Mouse (Mus musculus) stomach, postnatal 0 days (tissue): ENCODE results near the gene Tob2. TPM values are rescaled to one million over a fixed set of nuclear protein-coding genes. Genes with fewer than 3 reads are reported as not detected.

Source experiments
- ATAC-seq: fragments of 200-750 bp; cut with Nextera tagmentation; 2 replicates; pipeline ENCODE4 v1.8.0; 2017; ENCODE audit not compliant: low FRiP score, low TSS enrichment
- DNase-seq: peaks from one replicate; pipeline ENCODE4 v3.0.0-alpha.2; 2016; ENCODE audit warnings: low spot score
- H3K27ac ChIP-seq: fragments of 300-500 bp; sonication (generic); replicated peaks from 2 replicates; pipeline ENCODE4 v1.5.1; 2014; ENCODE audit warnings: mild to moderate bottlenecking, control low read depth
- H3K27me3 ChIP-seq: fragments of 300-500 bp; sonication (generic); 2 replicates; pipeline ENCODE4 v1.6.1; 2014; ENCODE audit warnings: low read length; ENCODE audit not compliant: control insufficient read depth, insufficient read depth
- H3K36me3 ChIP-seq: fragments of 300-500 bp; sonication (generic); 2 replicates; pipeline ENCODE4 v1.6.1; 2014; ENCODE audit warnings: low read length, mixed read lengths; ENCODE audit not compliant: control insufficient read depth, insufficient read depth
- H3K4me1 ChIP-seq: fragments of 300-500 bp; sonication (generic); replicated peaks from 2 replicates; pipeline ENCODE4 v1.6.1; 2014; ENCODE audit warnings: antibody characterized with exemption; ENCODE audit not compliant: control insufficient read depth, insufficient read depth
- H3K4me2 ChIP-seq: fragments of 300-500 bp; sonication (generic); replicated peaks from 2 replicates; pipeline ENCODE4 v1.6.1; 2014; ENCODE audit warnings: low read depth, mild to moderate bottlenecking, control low read depth, moderate library complexity
- H3K4me3 ChIP-seq: fragments of 300-500 bp; sonication (generic); 2 replicates; pipeline ENCODE4 v1.5.1; 2014; ENCODE audit warnings: low read depth, low read length, control low read depth
- H3K9ac ChIP-seq: fragments of 300-500 bp; sonication (generic); 2 replicates; pipeline ENCODE4 v1.6.1; 2014; ENCODE audit warnings: mild to moderate bottlenecking, low read length, control low read depth, mixed read lengths
- H3K9me3 ChIP-seq: fragments of 300-500 bp; sonication (generic); 2 replicates; pipeline ENCODE4 v1.6.1; 2016; ENCODE audit warnings: low read length; ENCODE audit not compliant: control insufficient read depth
- CTCF ChIP-seq: IDR thresholded peaks from 2 replicates; pipeline ENCODE4 v1.5.1; 2016; ENCODE audit warnings: antibody characterized with exemption, low read depth, mild to moderate bottlenecking, moderate library complexity
- EP300 ChIP-seq: optimal IDR thresholded peaks from 2 replicates; pipeline ENCODE3; 2016; ENCODE audit warnings: antibody characterized with exemption
- WGBS: fragments of 180-500 bp; shearing (Covaris S2); extraction: QIAGEN DNeasy Blood & Tissue Kit; methylation state at CpG from one replicate; pipeline ENCODE4 v1.1.7; 2014; 5-methylcytosine and 5-hydroxymethylcytosine counted together
- polyA plus RNA-seq: library from polyadenylated mRNA; unstranded; fragments of >200 nt; fragmentation: Nextera tagmentation; extraction: Ambion mirVana; gene quantifications from 2 replicates; pipeline ENCODE4 v1.2.1, GENCODE M21; 2015

The Tob2 gene
- polyA plus RNA-seq, 1 experiment from 2014 or later, result 20.5 TPM

DNA sequence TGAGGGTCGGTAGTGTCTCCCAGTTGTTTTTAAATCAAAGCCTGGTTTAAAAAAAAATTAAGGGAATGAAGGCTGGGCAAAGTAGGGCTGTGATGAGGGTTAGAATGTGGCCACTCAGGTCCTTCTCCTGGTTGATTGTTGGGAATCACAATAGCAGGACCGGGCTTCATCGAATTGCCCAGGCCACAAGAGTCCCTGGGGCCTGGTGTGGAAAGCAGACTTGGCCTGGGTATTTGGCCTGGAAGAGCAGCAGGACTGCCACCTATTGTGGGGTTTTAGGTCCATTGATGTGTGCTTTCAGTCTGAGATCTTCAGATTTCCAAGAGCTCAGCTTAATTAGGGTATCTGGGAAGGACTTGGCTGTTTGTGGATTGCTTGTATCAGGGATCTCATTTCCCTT is 46.3 kb downstream of the Tob2 start:
- Histone ChIP-seq H3K4me2 (peak overlapping the region; percentile 92), H3K9ac (peak overlapping the region; percentile 81), H3K9me3 (no peaks in the 10 kb centered on the region), H3K4me1 (peaks cover 4% of the 10 kb centered on the region; the same call in 1 of the 2 replicates), H3K4me3 (peak overlapping the region; percentile 75), H3K27ac (no peak overlapping the region; the same call in 1 of the 2 replicates), H3K36me3 (peaks cover 13% of the 10 kb centered on the region; the same call in 1 of the 2 replicates), H3K27me3 (no peaks in the 10 kb centered on the region)
- ATAC-seq (no peak), DNase-seq (no peak)
- 33% methylated on average over 3 of the region's 3 CpGs for WGBS
- TF ChIP-seq EP300, result no peak
- 0 out of 2 replicates have a peak, but pooled peaks have one; percentile 17 for TF ChIP-seq CTCF

DNA sequence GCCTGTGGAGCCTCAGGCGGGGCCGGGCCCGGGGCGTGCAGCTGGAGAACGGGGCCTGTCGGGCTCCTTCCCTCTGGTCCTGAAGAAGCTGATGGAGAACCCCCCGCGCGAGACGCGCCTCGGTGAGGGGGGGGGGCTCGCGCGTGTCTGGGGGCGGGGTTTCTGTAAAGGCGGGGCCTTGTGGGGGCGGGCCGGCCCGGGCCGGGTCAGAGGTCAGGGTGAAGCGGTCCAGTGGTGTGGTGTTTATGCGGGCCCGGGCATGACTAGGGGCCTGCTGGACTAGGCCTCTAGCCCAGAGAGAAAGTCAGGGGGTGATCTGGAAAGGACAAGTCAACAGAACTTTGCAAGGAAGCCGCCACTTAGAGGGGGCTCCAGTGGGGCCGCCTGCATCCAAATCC is 47.0 kb downstream of the Tob2 start:
- peak; percentile 9 for ATAC-seq
- WGBS, result 1% methylated on average over 21 of the region's 26 CpGs
- H3K9me3 ChIP-seq, result no peaks in the 10 kb centered on the region
- no peaks in the 10 kb centered on the region for H3K27me3 ChIP-seq
- peak overlapping the region; percentile 75 for H3K4me3 ChIP-seq
- DNase-seq, result no peak
- H3K9ac ChIP-seq, result peak overlapping the region; percentile 81
- peak overlapping the region; percentile 99 for H3K27ac ChIP-seq
- TF ChIP-seq EP300, result no peak
- TF ChIP-seq CTCF, result no peak
- peaks cover 7% of the 10 kb centered on the region; the same call in 1 of the 2 replicates for H3K36me3 ChIP-seq
- H3K4me1 ChIP-seq, result peaks cover 4% of the 10 kb centered on the region; the same call in 1 of the 2 replicates
- peak overlapping the region; percentile 92 for H3K4me2 ChIP-seq

DNA sequence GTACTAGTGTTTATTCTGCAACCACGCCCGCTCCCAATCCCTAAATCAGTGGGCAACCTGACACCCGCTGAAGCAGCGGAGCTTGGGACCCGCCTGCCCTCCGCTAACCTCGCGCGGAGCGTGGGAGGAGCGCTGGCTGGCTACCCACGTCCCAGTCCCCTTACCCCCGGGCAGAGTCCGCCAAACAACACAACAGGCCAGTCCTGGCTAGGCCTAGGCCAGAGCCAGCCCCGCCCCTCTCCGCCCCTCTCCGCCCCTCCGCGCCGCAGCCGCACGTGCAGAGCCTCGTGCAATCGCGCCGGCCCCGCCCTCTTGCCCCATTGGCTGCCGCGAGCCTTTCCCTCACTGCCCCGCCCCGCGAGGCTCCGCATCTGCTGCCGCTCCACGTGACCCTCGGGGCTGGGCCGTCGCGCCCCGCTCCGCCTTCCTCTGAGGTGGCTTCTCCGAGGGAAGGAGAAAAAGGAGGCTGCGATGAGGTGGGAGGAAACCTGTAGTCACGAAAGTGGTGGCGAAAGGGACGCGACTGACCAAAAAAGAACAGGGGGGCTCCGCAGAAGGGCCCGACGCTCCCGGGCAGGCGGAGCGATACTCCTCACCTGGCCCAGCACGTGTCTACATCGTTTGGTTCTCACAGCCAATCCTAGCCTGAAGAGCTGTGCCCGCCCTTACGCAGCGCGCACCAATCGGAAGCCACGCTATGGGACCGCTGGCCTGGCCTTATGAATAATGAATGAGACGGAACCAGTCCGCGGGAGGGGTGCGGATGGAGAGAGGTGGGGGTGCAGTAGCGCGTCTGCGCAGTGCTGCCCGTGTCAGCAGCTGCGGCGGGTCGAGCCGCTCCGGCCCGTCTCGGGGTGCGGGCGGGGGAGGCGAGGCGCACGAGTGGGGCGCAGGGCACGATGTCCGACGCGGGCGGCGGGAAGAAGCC is 47.7 kb downstream of the Tob2 start:
- Histone ChIP-seq H3K27ac (peak overlapping the region; percentile 99), H3K4me3 (peak overlapping the region; percentile 75), H3K9ac (peak overlapping the region; percentile 81), H3K4me2 (peak overlapping the region; percentile 92), H3K36me3 (peaks cover 7% of the 10 kb centered on the region; the same call in 1 of the 2 replicates), H3K27me3 (no peaks in the 10 kb centered on the region), H3K4me1 (peaks cover 4% of the 10 kb centered on the region), H3K9me3 (no peaks in the 10 kb centered on the region)
- DNase-seq (peak; percentile 98), ATAC-seq (peak; percentile 95)
- TF ChIP-seq EP300 (no peak), CTCF (no peak)
- under 1% methylated on average over 78 of the region's 89 CpGs for WGBS

DNA sequence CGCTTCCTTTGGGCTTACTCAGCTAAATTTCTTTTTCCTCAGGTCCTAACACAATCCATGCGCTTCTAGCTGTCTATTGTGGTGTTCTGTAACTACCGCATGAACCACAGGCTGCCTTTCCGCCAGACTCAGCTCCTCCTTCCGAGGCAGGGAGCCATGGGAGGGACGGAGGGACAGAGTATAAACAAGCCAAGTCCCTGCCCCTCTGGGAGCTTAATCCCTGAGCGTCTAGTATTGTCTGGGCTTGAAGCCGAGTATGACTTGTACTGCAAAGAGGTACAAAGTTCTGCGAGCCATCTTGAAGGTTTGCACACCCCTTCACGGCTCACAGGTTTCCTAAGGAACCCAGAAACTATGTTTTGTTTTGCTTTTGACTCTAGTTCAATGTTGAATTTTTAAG is 48.4 kb downstream of the Tob2 start:
- no peaks in the 10 kb centered on the region for H3K27me3 ChIP-seq
- H3K36me3 ChIP-seq, result peaks cover 2% of the 10 kb centered on the region; the same call in 1 of the 2 replicates
- H3K9ac ChIP-seq, result peak overlapping the region; percentile 81
- no peaks in the 10 kb centered on the region for H3K9me3 ChIP-seq
- ATAC-seq (peak; percentile 79), DNase-seq (peak; percentile 90)
- H3K4me3 ChIP-seq, result peak overlapping the region; percentile 75
- H3K4me2 ChIP-seq, result peak overlapping the region; percentile 92
- WGBS, result under 1% methylated on average over 10 of the region's 10 CpGs
- peak overlapping the region; percentile 99 for H3K27ac ChIP-seq
- no peak; the same call in 1 of the 2 replicates for TF ChIP-seq CTCF
- no peak for TF ChIP-seq EP300
- H3K4me1 ChIP-seq, result peaks cover 4% of the 10 kb centered on the region

DNA sequence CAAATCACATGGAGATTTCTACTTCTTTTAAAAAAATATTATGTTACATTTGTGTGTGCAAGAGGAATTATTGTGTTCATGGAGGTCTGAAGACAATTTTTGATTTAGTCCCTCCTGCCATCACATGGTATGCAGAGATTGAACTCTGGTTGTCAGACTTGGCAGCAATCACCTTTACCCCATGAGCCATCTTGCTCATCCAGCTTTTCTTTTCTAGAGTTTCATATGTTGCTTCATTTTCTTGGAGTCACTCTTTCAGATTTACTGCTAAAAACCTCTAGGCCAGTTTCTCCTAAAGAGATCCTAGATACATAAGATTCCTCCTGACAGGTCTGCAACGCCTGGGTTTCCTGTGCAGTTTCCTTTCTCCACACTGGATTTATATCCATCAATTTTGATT is 49.0 kb downstream of the Tob2 start:
- Histone ChIP-seq H3K27me3 (no peaks in the 10 kb centered on the region), H3K4me2 (peak overlapping the region; percentile 92), H3K4me3 (peak overlapping the region; percentile 75; the same call in 1 of the 2 replicates), H3K9me3 (no peaks in the 10 kb centered on the region), H3K9ac (peak overlapping the region; percentile 81; the same call in 1 of the 2 replicates), H3K36me3 (no peaks in the 10 kb centered on the region), H3K4me1 (peaks cover 7% of the 10 kb centered on the region), H3K27ac (peak overlapping the region; percentile 99)
- TF ChIP-seq CTCF (no peak), EP300 (no peak)
- no peak for ATAC-seq
- no peak for DNase-seq
- 17% methylated on average over 1 of the region's 1 CpGs for WGBS

DNA sequence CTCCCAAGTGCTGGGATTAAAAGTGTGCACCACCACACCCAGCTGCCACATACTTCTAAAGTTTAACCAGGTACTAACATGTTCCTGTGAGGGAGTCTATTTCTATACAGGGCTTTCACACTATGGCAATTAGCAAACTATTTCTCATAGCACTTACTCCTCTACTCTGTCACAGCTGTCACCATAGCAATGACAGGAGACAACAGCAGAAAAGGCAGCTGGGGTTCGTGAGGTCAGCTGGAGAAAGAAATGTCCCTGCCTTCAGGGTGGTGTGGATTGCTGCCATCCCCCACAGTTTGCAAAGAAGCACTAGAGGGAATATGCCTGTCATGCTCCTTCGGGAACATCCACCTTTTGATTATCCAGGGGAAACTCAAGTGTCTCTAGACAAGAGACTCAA is 49.8 kb downstream of the Tob2 start:
- Histone ChIP-seq H3K4me3 (no peak overlapping the region), H3K9ac (no peak overlapping the region), H3K36me3 (no peaks in the 10 kb centered on the region), H3K4me2 (no peak overlapping the region), H3K27ac (peak overlapping the region; percentile 99), H3K4me1 (peaks cover 10% of the 10 kb centered on the region), H3K27me3 (no peaks in the 10 kb centered on the region), H3K9me3 (no peaks in the 10 kb centered on the region)
- WGBS, result 63% methylated on average over 2 of the region's 2 CpGs
- TF ChIP-seq CTCF (no peak), EP300 (no peak)
- DNase-seq (no peak), ATAC-seq (no peak)
